Mouse (Mus musculus) C2C12 (cell line): Measurements from ENCODE around the gene Tapt1.

ENCODE experiments used
- CEBPB ChIP-seq: IDR thresholded peaks from one replicate; pipeline ENCODE4 v1.6.1; 2011; ENCODE audit warnings: low read depth, mild to moderate bottlenecking, control low read depth, moderate library complexity
- CTCF ChIP-seq: IDR thresholded peaks from one replicate; pipeline ENCODE4 v1.5.1; 2011; ENCODE audit not compliant: control insufficient read depth, insufficient read depth, insufficient read length
- FOSL1 ChIP-seq: IDR thresholded peaks from one replicate; pipeline ENCODE4 v1.8.0; 2011; ENCODE audit warnings: mild to moderate bottlenecking, low read length; ENCODE audit not compliant: poor library complexity, insufficient read depth, severe bottlenecking
- MAX ChIP-seq: IDR thresholded peaks from one replicate; pipeline ENCODE4 v1.6.1; 2011; ENCODE audit warnings: mild to moderate bottlenecking, control low read depth
- MYOD1 ChIP-seq: IDR thresholded peaks from one replicate; pipeline ENCODE4 v1.6.1; 2011; ENCODE audit warnings: low read depth; ENCODE audit not compliant: control insufficient read depth, insufficient read length

DNA sequence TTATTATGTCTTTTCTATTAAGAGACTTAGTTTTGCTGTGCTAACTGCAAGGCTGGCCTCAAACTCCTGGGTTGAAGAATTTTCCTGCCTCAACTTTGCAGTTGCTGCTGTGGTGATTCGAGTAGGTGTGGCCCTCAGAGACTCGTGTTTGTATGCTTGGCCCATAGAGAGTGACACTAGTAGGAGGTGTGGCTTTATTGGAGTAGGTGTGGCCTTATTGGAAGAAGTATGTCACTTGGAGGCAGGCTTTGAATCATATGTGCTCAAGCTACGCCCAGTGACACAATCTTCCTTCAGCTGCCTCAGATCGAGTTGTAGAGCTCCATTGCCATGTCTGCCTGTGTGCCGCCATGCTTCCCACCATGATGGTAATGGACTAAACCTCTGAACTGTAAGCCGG lies 27.0 kb upstream of the Tapt1 start:
- no peak for TF ChIP-seq CTCF
- no peak for TF ChIP-seq FOSL1
- no peak for TF ChIP-seq MYOD1
- no peak for TF ChIP-seq MAX
- TF ChIP-seq CEBPB = no peak
